Mouse (Mus musculus) cerebellum, adult 9-10 months (tissue): Measurements from ENCODE around the gene Cd300lf.

ENCODE experiments used
- DNase-seq: peaks from one replicate; pipeline ENCODE4 v3.0.0; 2022

The Cd300lf gene

GRCm38 (mm10) chr11:115103470-115104413 is 30.1 kb downstream of the Cd300lf start:
- DNase-seq, result no peak

- peak; percentile 14 for DNase-seq
Measured at GRCm38 (mm10) chr11:115102116-115102515, 31.7 kb downstream of the Cd300lf start.

GRCm38 (mm10) chr11:115101615-115102051 is 32.2 kb downstream of the Cd300lf start:
- peak; percentile 7 for DNase-seq

GRCm38 (mm10) chr11:115100741-115101140 is 33.1 kb downstream of the Cd300lf start:
- peak; percentile 16 for DNase-seq

- DNase-seq, result no peak
Measured at GRCm38 (mm10) chr11:115100032-115100621, 33.7 kb downstream of the Cd300lf start.

GRCm38 (mm10) chr11:115099241-115099840 is 34.5 kb downstream of the Cd300lf start:
- no peak for DNase-seq

GRCm38 (mm10) chr11:115098203-115098932 is 35.4 kb downstream of the Cd300lf start:
- DNase-seq, result peak; percentile 79

GRCm38 (mm10) chr11:115092140-115092539 is 41.7 kb downstream of the Cd300lf start:
- peak; percentile 64 for DNase-seq

- peak; percentile 78 for DNase-seq
Measured at GRCm38 (mm10) chr11:115091362-115091901, 42.4 kb downstream of the Cd300lf start, which contains the start of gene Rab37. Gene Rab37 (plus strand): TSS chr11:115091431.

GRCm38 (mm10) chr11:115089853-115090252 is 43.9 kb downstream of the Cd300lf start:
- DNase-seq, result no peak

- DNase-seq, result no peak
Measured at GRCm38 (mm10) chr11:115086213-115086612, 47.6 kb downstream of the Cd300lf start.

GRCm38 (mm10) chr11:115085064-115085463 is 48.7 kb downstream of the Cd300lf start:
- no peak for DNase-seq

GRCm38 (mm10) chr11:115084595-115084994 is 49.2 kb downstream of the Cd300lf start:
- DNase-seq, result peak; percentile 70

GRCm38 (mm10) chr11:115083376-115084139 is 50.2 kb downstream of the Cd300lf start:
- peak; percentile 88 for DNase-seq

GRCm38 (mm10) chr11:115082196-115082595 is 51.6 kb downstream of the Cd300lf start:
- no peak for DNase-seq

- no peak for DNase-seq
Measured at GRCm38 (mm10) chr11:115081373-115081772, 52.4 kb downstream of the Cd300lf start.

GRCm38 (mm10) chr11:115080886-115081285 is 52.9 kb downstream of the Cd300lf start:
- peak; percentile 87 for DNase-seq

- DNase-seq, result no peak
Measured at GRCm38 (mm10) chr11:115078680-115079079, 55.1 kb downstream of the Cd300lf start.

- no peak for DNase-seq
Measured at GRCm38 (mm10) chr11:115077436-115077835, 56.4 kb downstream of the Cd300lf start.

GRCm38 (mm10) chr11:115075859-115076258 is 57.9 kb downstream of the Cd300lf start:
- DNase-seq, result no peak

- DNase-seq, result no peak
Measured at GRCm38 (mm10) chr11:115075407-115075806, 58.4 kb downstream of the Cd300lf start.

GRCm38 (mm10) chr11:115073002-115073401 is 60.8 kb downstream of the Cd300lf start:
- DNase-seq, result no peak
